ENCODE assay signal across 16 mouse cellular contexts in genomic region chr9:16352486-16353048, GRCm38 (mm10).
DNase-seq lines count a peak whose midpoint lies in the region; ATAC-seq and TF ChIP-seq lines count a peak whose summit lies in the region.
"Had no signal": no experiment of that assay in that cellular context is flagged by ENCODE, and none has a peak within 500 bp of the region (broad histone marks: within the 10 kb centered on the region; RNA-seq: fewer than 3 reads in every experiment).

No protein-coding gene starts in this region.

- no peak for TF ChIP-seq CTCF in brain, embryonic 14.5 days (IDR thresholded peaks at IDR 0.05; ENCODE audit: borderline replicate concordance, extremely low read depth, insufficient read depth, insufficient read length)

- 0 out of 2 replicates have a peak, but pooled peaks have one; percentile 24 for ATAC-seq in forebrain, embryonic 15.5 days (replicated peaks)
- ATAC-seq in neural tube, embryonic 14.5 days (ENCODE audit: low read depth): peak; percentile 21; the same call in 1 of the 2 replicates
- ATAC-seq in heart, embryonic 11.5 days (replicated peaks; ENCODE audit: insufficient number of reproducible peaks, low FRiP score, low TSS enrichment): no peak
- ATAC-seq: CD4-positive, CD25-positive, alpha-beta regulatory T cell, adult 4 months had no signal

- H3K4me3 ChIP-seq in forebrain, embryonic 15.5 days: no peak overlapping the region
- H3K4me3 ChIP-seq in midbrain, embryonic 10.5 days: peak overlapping the region; percentile 34; the same call in 1 of the 2 replicates
- no peak overlapping the region for H3K4me3 ChIP-seq in neural tube, embryonic 14.5 days (ENCODE audit: low read depth, low read length)
- no peak overlapping the region for H3K4me3 ChIP-seq in heart, embryonic 11.5 days (ENCODE audit: low read depth, low read length)
- H3K4me3 ChIP-seq: limb, embryonic 15.5 days; myocyte had no signal

- no peaks in the 10 kb centered on the region for H3K9me3 ChIP-seq in forebrain, embryonic 15.5 days
- H3K9me3 ChIP-seq in midbrain, embryonic 10.5 days (replicated peaks): no peaks in the 10 kb centered on the region
- no peaks in the 10 kb centered on the region for H3K9me3 ChIP-seq in neural tube, embryonic 14.5 days (ENCODE audit: control insufficient read depth, low read length)
- no peaks in the 10 kb centered on the region for H3K9me3 ChIP-seq in heart, embryonic 11.5 days (replicated peaks; ENCODE audit: control insufficient read depth, low read length)
- H3K9me3 ChIP-seq: limb, embryonic 15.5 days had no signal

- DNase-seq in brain, embryonic 14.5 days (ENCODE audit: low read depth): peak; percentile 72
- no peak for DNase-seq in midbrain, embryonic 10.5 days (ENCODE audit: low spot score)
- no peak for DNase-seq in kidney, adult 18-20 months
- no peak for DNase-seq in lung, adult 18-20 months
- DNase-seq: cerebellum, adult 8-10 months; gastrocnemius, postnatal 10 days; heart, postnatal 36 days; kidney, adult 9 months; lung, embryonic 14.5 days; right cerebral cortex, postnatal 25 days had no signal

- peak overlapping the region; percentile 1; the same call in 1 of the 2 replicates for H3K4me2 ChIP-seq in forebrain, embryonic 15.5 days (replicated peaks)
- H3K4me2 ChIP-seq in neural tube, embryonic 14.5 days (ENCODE audit: low read depth, low read length): no peak overlapping the region
- H3K4me2 ChIP-seq in heart, embryonic 11.5 days: no peak overlapping the region
- H3K4me2 ChIP-seq: limb, embryonic 15.5 days; lung, embryonic 14.5 days had no signal

- WGBS in forebrain, embryonic 15.5 days: 30% methylated on average over 3 of the region's 4 CpGs
- WGBS in midbrain, embryonic 10.5 days: 29% methylated on average over 3 of the region's 4 CpGs
- WGBS in neural tube, embryonic 14.5 days: 36% methylated on average over 3 of the region's 4 CpGs
- WGBS in heart, embryonic 11.5 days (ENCODE audit: insufficient replicate concordance): 46% methylated on average over 3 of the region's 4 CpGs

- TF ChIP-seq POLR2A in brain, embryonic 14.5 days (IDR thresholded peaks at IDR 0.05; ENCODE audit: borderline replicate concordance, extremely low read depth, insufficient read depth, insufficient read length, poor library complexity, severe bottlenecking): no peak

- no peaks in the 10 kb centered on the region for H3K36me3 ChIP-seq in forebrain, embryonic 15.5 days
- no peaks in the 10 kb centered on the region for H3K36me3 ChIP-seq in midbrain, embryonic 10.5 days
- no peaks in the 10 kb centered on the region for H3K36me3 ChIP-seq in neural tube, embryonic 14.5 days (ENCODE audit: control insufficient read depth, insufficient read depth, low read length)
- H3K36me3 ChIP-seq in heart, embryonic 11.5 days (ENCODE audit: control insufficient read depth, insufficient read depth, low read length): no peaks in the 10 kb centered on the region
- H3K36me3 ChIP-seq: limb, embryonic 15.5 days had no signal

- H3K9ac ChIP-seq in forebrain, embryonic 15.5 days (replicated peaks): no peak overlapping the region
- no peak overlapping the region for H3K9ac ChIP-seq in neural tube, embryonic 14.5 days (replicated peaks; ENCODE audit: low read depth, low read length)
- H3K9ac ChIP-seq in heart, embryonic 11.5 days (ENCODE audit: low read depth, low read length): no peak overlapping the region
- H3K9ac ChIP-seq: limb, embryonic 15.5 days; lung, embryonic 14.5 days had no signal

- peaks cover 23% of the 10 kb centered on the region for H3K4me1 ChIP-seq in forebrain, embryonic 15.5 days
- peaks cover 61% of the 10 kb centered on the region for H3K4me1 ChIP-seq in midbrain, embryonic 10.5 days
- 0 out of 2 replicates have a peak, but pooled peaks cover 3% of the 10 kb centered on the region for H3K4me1 ChIP-seq in neural tube, embryonic 14.5 days (ENCODE audit: control insufficient read depth, insufficient read depth, low read length)
- no peaks in the 10 kb centered on the region for H3K4me1 ChIP-seq in heart, embryonic 11.5 days (ENCODE audit: control insufficient read depth, insufficient read depth, low read length)
- H3K4me1 ChIP-seq: limb, embryonic 15.5 days had no signal

- H3K27ac ChIP-seq in forebrain, embryonic 15.5 days (replicated peaks): peak overlapping the region; percentile 50
- H3K27ac ChIP-seq in midbrain, embryonic 10.5 days (replicated peaks): peak overlapping the region; percentile 80
- H3K27ac ChIP-seq in neural tube, embryonic 14.5 days (ENCODE audit: low read depth, low read length): no peak overlapping the region
- no peak overlapping the region for H3K27ac ChIP-seq in heart, embryonic 11.5 days (ENCODE audit: low read depth, low read length)
- H3K27ac ChIP-seq: limb, embryonic 15.5 days had no signal

- no peaks in the 10 kb centered on the region for H3K27me3 ChIP-seq in forebrain, embryonic 15.5 days
- no peaks in the 10 kb centered on the region for H3K27me3 ChIP-seq in midbrain, embryonic 10.5 days (ENCODE audit: low read depth, poor library complexity, severe bottlenecking)
- no peaks in the 10 kb centered on the region for H3K27me3 ChIP-seq in neural tube, embryonic 14.5 days (ENCODE audit: control insufficient read depth, insufficient read depth, low read length)
- H3K27me3 ChIP-seq in heart, embryonic 11.5 days (ENCODE audit: control insufficient read depth, insufficient read depth, low read length): no peaks in the 10 kb centered on the region
- H3K27me3 ChIP-seq: limb, embryonic 15.5 days had no signal

Comparison
In these comparisons a context has a peak if more than half of its experiments do, and no peak if none do; other contexts are left out.
1. H3K27ac ChIP-seq: peak in forebrain, embryonic 15.5 days (single experiment) and midbrain, embryonic 10.5 days (single experiment); none in neural tube, embryonic 14.5 days (single experiment) and heart, embryonic 11.5 days (single experiment).